Mouse (Mus musculus) bone marrow, adult 2 months (tissue): ENCODE results near the gene Wnt3.

Experiments used
- CTCF ChIP-seq: fragments of 200-500 bp; IDR thresholded peaks from 2 replicates; pipeline ENCODE4 v1.5.1; 2011; ENCODE audit warnings: low read length, control low read depth; ENCODE audit not compliant: control insufficient read depth, insufficient read depth
- POLR2A ChIP-seq: fragments of 200-500 bp; IDR thresholded peaks from 2 replicates; pipeline ENCODE4 v1.6.1; 2011; ENCODE audit warnings: low read depth, mild to moderate bottlenecking, control low read depth, low read length, borderline replicate concordance; ENCODE audit not compliant: control insufficient read depth

DNA sequence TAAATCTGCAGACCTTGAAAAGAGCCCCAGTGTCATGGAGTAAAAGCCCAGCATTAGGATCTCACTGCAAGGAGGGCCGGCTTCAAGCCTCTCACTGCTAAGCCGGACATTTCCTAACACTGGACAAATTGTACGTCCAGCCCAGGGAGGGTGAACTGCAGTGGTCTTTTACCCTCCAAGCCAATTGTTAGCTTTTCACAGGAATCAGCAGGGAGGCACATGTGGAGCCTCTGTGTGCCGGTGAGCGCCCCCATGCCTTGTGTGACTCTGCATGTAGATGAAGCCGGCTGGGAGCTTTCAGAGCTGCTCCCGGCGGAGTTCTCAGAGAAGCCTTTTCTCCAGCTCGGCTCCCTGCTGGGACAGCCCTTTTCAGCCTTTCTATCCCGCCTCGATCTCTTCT is 66.9 kb downstream of the Wnt3 start:
- TF ChIP-seq CTCF, result no peak
- no peak for TF ChIP-seq POLR2A
